Mouse (Mus musculus): ENCODE measurements around the gene Cdh6.

Cdh6 gene

DNA sequence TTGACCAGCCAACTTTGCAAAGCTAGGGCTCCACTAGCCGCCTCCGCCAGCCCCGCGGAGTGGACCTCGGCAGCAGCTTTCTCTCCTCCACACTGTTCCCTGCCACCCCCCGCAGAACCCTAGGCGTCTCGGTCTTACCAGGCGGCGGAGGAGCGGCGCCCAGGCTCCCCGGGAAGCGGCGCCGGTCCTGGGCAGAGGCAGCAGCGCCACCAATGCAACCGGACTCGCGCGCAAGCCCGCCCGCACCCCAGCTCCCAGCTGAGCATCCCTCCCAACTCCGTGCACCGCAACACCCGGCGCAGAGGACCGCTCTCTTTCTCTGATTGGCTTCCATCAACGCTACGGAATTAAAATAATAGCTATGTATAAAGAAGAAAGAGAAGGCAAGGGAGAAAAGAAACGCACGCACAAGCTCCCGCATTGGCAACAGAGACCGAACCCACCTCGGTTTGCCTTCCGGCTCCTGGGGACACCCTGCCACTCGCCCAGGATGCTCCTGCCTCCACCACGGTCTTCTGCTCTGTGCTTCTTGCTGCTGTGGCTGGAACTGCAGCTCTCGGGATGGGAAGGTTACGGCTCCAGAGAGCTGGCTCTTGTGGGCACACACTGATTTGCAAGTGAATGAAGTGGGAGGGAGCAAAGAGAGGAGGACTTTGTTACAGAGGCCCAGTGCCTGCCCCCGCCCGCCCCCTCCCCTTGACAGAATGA, at the start of gene Cdh6:
Gene Cdh6 (minus strand): TSS at position 605 of the 708 bp plus-strand sequence.
- DNase-seq (ENCODE audit: low spot score in 2 of 2) = peak; percentile 68 to 70

DNA sequence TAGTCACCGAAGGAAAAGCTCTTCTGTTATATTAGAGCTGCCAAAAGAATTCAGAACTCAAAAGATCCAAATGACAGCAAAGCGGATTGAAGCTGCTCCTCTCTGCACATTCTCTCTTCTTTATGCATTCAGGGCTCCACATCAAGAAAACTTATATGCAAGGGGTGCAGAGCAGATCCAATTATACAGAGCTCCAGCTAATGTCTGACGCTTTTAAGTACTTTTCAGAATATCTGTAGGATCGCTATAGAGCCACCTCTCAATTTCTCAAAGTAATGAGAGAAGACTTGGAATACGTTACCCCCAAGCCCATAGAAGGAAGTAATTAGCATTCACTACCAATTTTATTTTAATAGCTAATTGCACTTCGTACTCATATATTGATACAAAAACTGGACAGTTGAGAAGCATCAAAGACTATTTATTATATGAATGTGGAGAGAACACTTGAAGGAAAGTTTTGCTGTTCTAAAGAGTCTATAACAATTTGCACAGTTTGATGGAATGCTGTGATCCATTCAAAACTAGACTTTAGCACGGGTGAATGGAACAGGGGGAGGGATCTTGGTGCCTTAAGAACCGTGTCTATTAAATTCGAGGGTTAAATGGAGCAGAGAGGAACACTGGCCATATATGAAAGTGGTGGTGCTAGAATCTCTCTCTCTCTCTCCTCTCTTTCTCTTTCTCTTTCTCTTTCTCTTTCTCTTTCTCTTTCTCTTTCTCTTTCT, 46.4 kb upstream of the Cdh6 start:
- no peak for DNase-seq (ENCODE audit: low spot score in 2 of 2)

DNA sequence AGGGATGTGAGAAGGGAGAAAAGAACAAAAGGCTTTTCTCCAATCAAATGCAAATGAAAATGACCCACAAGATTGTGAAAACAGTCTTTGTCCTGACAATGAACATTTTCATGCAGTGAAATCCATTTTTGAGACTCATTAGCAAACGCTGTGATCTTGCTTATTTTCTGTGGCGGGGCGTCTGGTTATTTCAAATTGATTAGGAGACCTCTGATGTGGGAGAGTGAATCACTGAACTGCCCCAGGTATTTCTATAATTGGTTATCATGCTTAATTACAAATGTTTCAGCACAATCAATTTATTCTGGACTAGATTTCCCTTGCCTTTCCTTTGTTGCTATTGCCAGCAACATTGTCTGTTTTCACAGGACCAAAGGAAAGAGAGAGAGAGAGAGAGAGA, 44.3 kb upstream of the Cdh6 start:
- no peak for DNase-seq (ENCODE audit: low spot score in 2 of 2)

DNA sequence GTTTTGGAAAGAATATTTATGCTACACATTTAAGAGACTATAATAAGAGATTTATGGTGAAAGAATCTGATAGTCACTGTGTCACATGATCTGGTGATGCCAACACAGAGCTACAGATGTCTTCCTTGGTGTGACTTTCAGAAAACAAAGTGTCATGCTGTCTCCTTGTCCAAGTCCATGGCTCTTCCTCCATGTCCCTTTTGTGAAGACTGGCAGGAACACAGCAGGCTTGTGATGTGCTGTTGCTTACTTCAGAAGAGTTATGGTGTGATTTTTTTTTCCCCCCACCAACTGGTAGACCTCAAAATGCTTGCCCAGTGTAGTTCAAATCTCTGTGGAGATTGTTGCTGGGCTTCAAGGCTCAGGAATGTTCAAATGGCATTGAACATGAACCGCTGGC, 43.7 kb upstream of the Cdh6 start:
- no peak for DNase-seq (ENCODE audit: low spot score in 2 of 2)

DNA sequence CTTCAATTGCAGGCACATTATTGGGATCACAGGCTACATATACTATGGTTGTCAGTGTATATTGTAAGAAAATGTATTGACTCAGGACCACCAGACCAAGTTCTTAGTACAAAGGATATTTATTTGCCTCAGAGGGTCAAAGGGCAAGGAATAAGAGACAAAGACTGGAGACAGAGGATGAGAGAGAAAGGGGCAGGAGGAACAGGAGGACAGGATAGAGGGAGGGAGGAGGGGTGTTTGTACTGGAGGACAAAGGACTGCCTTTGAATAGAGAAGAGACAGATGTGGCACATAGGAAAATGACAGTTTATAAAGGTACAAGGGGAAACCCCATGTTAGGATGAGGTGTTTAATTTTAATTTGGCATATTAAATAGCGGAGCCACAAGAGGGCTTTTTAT, 39.5 kb upstream of the Cdh6 start:
- no peak for DNase-seq (ENCODE audit: low spot score in 2 of 2)

DNA sequence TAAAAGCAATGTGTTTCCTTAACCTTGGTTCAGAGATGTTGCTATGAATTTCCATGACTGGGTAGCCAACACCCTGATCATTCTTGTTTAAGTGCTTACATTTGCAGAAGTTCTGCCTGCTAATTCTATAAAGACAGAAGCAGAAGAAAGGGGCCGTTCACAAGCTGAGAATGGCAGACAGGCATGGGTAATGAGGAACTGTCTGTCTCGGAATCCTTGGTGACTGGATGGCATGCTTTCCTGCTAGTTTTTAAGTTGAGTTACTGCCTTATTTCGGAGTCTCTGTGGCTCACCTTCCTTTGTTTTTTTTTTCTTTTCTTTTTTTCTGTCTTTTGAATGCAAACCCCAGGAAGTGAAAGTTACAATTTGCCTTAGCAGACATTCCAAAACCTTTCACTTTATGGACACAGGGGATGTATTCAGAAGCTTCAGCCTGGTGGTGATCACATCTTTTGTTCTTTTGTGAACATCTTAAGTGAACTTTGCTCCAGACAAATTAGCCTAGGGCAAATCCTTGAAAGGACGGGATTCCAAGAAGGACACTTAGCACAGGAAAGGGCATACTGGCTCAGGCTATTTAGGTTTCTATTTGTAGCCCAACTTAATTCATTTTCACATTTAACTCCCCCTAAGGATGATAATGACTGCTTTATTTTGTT, 38.7 kb upstream of the Cdh6 start:
- DNase-seq (ENCODE audit: low spot score in 2 of 2) = no peak

GRCm38 (mm10) chr15:13210186-13210585, 36.7 kb upstream of the Cdh6 start:
- DNase-seq (ENCODE audit: low spot score in 2 of 2) = peak; percentile 10 to 17

DNA sequence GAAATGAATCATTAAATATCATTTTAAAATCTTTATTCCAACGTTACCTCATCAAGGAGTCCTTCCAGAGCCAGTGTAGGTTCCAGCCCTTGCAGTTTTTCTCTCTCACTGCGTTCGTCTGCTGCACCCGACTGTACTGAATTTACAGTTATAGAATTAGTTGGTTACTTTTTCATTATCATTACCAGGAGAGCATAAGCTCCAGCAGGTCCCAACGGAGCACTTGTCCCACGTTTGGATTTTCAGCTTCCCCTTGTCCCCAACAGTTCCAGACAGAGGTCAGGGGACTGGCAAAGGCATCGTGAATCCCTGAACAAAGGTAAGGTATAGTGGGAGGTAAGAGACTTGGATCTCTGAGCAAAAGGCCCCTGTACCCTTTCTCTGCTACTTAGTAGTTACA, 35.2 kb upstream of the Cdh6 start:
- DNase-seq (ENCODE audit: low spot score in 2 of 2) = no peak

DNA sequence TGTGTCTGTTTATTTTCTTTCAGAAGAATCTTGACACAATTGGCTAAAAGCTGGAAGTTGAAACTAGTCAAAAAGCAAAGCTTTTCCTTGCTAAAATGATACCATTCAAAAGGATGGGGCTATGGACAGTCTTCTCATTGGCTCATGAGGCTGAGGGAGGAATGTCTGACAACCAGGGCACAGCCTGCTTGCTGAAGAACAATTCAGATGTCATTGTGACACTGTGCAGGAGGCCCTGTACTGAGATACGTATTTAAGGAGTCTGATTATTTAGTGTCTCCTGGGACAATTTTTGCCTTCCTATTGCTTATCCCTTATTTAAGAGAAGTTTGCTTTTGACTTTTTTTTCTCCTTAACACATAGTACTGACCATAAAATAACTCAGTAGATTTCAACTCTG, 22.8 kb upstream of the Cdh6 start:
- DNase-seq (ENCODE audit: low spot score in 2 of 2) = no peak

GRCm38 (mm10) chr15:13194048-13194447, 20.6 kb upstream of the Cdh6 start:
- DNase-seq (ENCODE audit: low spot score in 2 of 2) = no peak

GRCm38 (mm10) chr15:13193076-13193475, 19.6 kb upstream of the Cdh6 start:
- DNase-seq (ENCODE audit: low spot score in 2 of 2) = no peak

DNA sequence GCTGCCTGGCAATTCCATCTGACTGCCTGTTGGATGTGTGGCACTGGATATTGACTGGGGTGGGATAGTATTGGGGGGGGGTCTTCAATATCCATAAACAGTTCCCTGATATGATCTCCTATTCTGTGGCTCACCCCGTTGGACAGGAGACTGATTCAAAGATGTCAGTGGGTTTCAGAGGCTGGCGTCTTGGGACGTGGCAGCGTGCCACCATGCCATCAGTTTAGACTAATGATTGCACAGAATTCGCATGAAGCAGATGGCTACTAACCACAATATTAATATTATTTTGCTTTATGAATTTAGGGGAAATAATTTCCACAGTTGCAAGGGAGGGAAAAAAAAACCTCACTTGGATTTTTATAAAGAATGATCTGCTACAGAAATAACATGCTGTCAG, 10.2 kb upstream of the Cdh6 start:
- DNase-seq (ENCODE audit: low spot score in 2 of 2) = no peak

DNA sequence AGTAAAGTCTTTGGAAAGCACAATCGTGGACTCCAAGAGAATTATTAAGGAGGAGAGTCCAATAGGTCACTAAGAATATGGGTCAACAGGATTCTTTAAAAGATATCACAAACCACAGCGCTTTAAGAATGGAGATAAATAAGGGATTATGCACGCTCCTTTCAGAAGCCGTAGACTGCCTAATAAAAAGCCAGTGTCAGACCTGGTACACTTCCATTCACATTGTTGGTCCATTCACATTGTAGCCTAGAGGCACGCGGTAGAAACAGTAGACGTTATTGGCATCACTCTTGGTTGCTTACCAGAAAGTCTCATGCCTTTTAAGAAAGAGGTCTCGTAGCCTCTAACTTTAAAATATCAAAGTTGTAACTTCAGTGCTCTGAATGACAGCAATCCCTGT, 8.0 kb upstream of the Cdh6 start:
- DNase-seq (ENCODE audit: low spot score in 2 of 2) = no peak

- peak in 1 of 2 experiments; percentile 28 for DNase-seq (ENCODE audit: low spot score in 2 of 2)
Measured at GRCm38 (mm10) chr15:13181014-13181413, 7.5 kb upstream of the Cdh6 start.

- DNase-seq (ENCODE audit: low spot score in 2 of 2) = no peak
Measured at GRCm38 (mm10) chr15:13175978-13176377, 2.5 kb upstream of the Cdh6 start.

DNA sequence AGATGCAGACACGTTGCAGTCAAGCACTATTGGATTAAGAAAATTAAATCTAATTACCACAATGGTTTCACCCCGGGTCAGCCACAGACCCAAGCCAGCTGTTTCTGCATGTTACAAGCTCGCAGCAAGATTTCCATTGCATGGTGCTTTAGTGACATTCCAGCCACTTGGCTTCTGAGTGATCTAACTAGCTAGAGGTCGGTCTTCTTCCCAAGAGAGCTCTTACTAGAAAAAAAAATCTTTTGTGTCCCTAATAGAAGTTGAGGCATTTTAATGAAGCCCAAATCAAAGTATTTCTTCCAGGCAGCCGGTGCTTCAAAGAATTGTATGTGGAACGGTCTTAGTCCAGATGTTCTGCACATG, 1.1 kb upstream of the Cdh6 start:
- DNase-seq (ENCODE audit: low spot score in 2 of 2) = no peak

GRCm38 (mm10) chr15:13173840-13174617, 554 bp upstream of the Cdh6 start:
- peak; percentile 19 to 30 for DNase-seq (ENCODE audit: low spot score in 2 of 2)

DNA sequence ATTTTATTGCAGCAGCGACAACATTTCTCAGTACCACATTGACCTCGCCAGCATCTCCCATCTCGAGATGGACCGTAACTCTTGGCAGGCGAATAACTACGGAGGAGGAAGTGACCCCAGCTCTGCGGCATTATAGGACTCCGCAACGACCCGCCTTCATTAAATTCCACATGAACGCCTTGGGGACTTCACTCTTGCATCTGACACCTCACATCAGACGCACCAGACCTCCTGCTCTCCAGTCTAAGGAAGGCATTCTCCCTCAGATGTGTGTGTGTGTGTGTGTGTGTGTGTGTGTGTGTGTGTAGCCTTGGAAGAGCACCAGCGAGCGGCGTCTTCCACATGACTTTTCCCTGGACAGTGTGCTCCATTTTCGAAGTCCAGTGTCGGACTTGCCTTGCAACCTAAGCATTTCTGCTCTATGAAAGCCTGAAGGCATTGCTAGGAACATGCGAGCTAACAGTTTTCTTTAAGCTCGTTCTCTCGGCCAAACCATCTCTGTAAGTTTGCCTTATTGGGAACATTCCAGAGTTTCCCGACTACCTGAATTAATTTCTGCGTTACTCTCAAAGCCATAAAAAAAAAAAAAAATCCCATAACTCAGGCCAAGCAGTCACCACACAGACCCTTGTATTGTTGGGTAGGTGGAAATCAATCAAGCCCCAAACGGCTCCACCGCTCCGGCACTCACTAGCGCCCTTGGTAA, 957 bp downstream of the Cdh6 start:
- peak; percentile 38 to 40 for DNase-seq (ENCODE audit: low spot score in 2 of 2)

DNA sequence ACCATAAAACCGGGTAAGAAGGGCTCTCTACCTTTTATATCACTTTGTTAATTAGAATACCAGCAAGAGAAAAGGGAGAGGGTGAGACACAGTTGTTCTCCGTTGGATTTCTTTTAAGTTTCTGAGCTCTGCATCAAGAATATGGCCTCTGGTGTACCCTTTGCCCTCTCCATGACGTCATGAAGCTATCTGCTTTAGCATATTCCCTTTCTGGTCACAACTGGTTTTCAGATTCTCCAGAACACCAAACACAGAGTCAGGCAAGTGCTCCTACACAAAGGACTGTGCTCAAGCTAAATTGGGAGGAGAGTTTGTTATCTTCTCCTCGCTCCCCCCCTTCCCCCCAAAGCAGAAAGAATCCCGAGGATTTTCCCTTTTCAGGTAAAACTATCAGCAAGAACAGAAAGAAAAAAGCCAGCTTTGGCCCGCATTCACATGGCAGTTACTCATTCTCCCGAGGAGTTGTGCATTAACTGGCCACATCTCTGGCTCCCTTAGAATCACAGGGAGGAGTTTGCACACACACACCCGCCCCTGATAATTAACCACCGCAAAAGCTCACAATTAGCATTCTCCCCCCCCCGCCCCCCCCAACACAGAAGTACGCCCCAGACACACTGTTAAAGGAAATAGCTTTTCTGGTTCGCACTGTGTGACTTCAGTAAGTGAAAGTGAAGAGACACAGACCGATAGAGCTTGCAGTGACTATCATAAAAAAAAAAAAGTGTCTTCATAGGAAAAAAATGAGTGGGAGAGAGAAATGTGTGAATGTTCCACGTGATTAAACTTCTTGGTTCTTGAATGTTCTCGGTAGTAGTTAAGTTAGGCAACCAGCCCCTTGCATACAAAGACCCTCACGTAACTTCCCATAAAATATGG, 1.8 kb downstream of the Cdh6 start:
- DNase-seq (ENCODE audit: low spot score in 2 of 2) = peak in 1 of 2 experiments; percentile 35

- DNase-seq (ENCODE audit: low spot score in 2 of 2) = peak in 1 of 2 experiments; percentile 17
Measured at GRCm38 (mm10) chr15:13165094-13165885, 8.2 kb downstream of the Cdh6 start.

Measured in right cerebral cortex, adult 2 months (tissue).